Mouse (Mus musculus) stomach, embryonic 16.5 days (tissue): ENCODE measurements around the gene Rnf130. TPM values are rescaled to one million over a fixed set of nuclear protein-coding genes. Genes with fewer than 3 reads are reported as not detected.
A peak's percentile ranks its signal among the peaks of the same experiment; 100 is the strongest.

ENCODE experiments used
- ATAC-seq: fragments of 200-750 bp; cut with Nextera tagmentation; 2 replicates; pipeline ENCODE4 v1.8.0; 2017; ENCODE audit warnings: moderate number of reproducible peaks, moderate TSS enrichment; ENCODE audit not compliant: insufficient read depth, low FRiP score
- H3K27ac ChIP-seq: fragments of 300-500 bp; sonication (generic); 2 replicates; pipeline ENCODE4 v1.5.1; 2014; ENCODE audit warnings: low read length
- H3K27me3 ChIP-seq: fragments of 300-500 bp; sonication (generic); 2 replicates; pipeline ENCODE4 v1.6.1; 2014; ENCODE audit warnings: low read length, control low read depth, mixed read lengths; ENCODE audit not compliant: control insufficient read depth, insufficient read depth
- H3K36me3 ChIP-seq: fragments of 300-500 bp; sonication (generic); 2 replicates; pipeline ENCODE4 v1.6.1; 2014; ENCODE audit warnings: low read length; ENCODE audit not compliant: control insufficient read depth, insufficient read depth
- H3K4me1 ChIP-seq: fragments of 300-500 bp; sonication (generic); 2 replicates; pipeline ENCODE4 v1.6.1; 2014; ENCODE audit warnings: low read length, control low read depth, mixed read lengths; ENCODE audit not compliant: control insufficient read depth, insufficient read depth
- H3K4me2 ChIP-seq: fragments of 300-500 bp; sonication (generic); 2 replicates; pipeline ENCODE4 v1.6.1; 2014; ENCODE audit warnings: low read depth, low read length, mixed read lengths
- H3K4me3 ChIP-seq: fragments of 300-500 bp; sonication (generic); replicated peaks from 2 replicates; pipeline ENCODE4 v1.5.1; 2014; ENCODE audit warnings: mild to moderate bottlenecking, low read length
- H3K9ac ChIP-seq: fragments of 300-500 bp; sonication (generic); 2 replicates; pipeline ENCODE4 v1.6.1; 2014; ENCODE audit warnings: low read length
- H3K9me3 ChIP-seq: fragments of 300-500 bp; sonication (generic); replicated peaks from 2 replicates; pipeline ENCODE4 v1.6.1; 2016; ENCODE audit warnings: low read length, control low read depth; ENCODE audit not compliant: control insufficient read depth
- WGBS: fragments of 180-500 bp; shearing (Covaris S2); extraction: QIAGEN DNeasy Blood & Tissue Kit; methylation state at CpG from one replicate; pipeline ENCODE4 v1.1.7; 2014; 5-methylcytosine and 5-hydroxymethylcytosine counted together
- polyA plus RNA-seq: library from polyadenylated mRNA; unstranded; fragments of >200 nt; fragmentation: Nextera tagmentation; extraction: Ambion mirVana; gene quantifications from 2 replicates; pipeline ENCODE4 v1.2.1, GENCODE M21; 2015

Gene Rnf130
- polyA plus RNA-seq, 1 experiment from 2014 or later, result 21.3 TPM

DNA sequence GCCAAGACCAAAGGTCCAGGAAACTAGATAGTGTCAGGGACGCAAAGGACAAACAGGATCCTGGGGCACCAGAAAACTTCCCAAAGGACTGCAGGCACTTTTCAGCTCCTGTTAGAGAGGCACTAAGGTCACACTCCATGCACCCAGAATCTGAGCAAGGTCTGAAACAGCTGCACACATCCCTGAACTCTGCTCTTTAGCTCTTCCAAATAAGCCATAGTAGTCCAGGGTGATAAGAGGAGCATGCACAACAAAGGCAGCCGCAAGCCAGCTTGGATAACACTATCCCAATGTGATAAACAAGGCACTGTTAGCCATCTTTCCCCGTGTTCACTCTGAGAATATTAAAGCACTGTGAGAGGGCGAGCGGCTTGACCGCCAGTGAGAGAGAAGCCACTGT is 78.9 kb downstream of the Rnf130 start:
- 92% methylated on average over 6 of the region's 6 CpGs for WGBS
- H3K4me2 ChIP-seq, result no peak overlapping the region
- no peak overlapping the region for H3K27ac ChIP-seq
- H3K4me3 ChIP-seq, result no peak overlapping the region
- no peaks in the 10 kb centered on the region for H3K9me3 ChIP-seq
- H3K36me3 ChIP-seq, result no peaks in the 10 kb centered on the region
- H3K27me3 ChIP-seq, result no peaks in the 10 kb centered on the region
- no peaks in the 10 kb centered on the region for H3K4me1 ChIP-seq
- no peak overlapping the region for H3K9ac ChIP-seq
- no peak for ATAC-seq

DNA sequence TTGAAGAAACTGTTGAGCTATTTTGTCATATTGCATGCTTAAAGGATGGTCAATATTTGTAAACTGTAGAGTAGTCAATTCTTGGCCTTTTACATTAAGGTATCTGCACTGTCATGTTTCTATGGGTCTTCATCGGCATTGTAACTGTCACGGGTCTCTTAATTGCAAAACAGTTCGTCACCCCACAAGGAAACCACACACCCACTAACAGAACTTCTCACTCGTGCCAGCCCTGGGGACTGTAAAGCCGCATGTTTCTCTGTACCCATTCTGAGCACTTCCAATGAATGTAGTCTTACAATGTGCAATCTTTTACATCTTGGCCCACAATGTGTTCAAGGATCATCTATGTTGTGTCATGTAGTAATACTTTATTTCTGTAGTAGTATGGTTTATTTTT is 80.1 kb downstream of the Rnf130 start:
- H3K9me3 ChIP-seq, result no peaks in the 10 kb centered on the region
- no peaks in the 10 kb centered on the region for H3K36me3 ChIP-seq
- no peak overlapping the region for H3K9ac ChIP-seq
- H3K27ac ChIP-seq, result no peak overlapping the region
- ATAC-seq, result no peak
- no peak overlapping the region for H3K4me3 ChIP-seq
- no peaks in the 10 kb centered on the region for H3K27me3 ChIP-seq
- H3K4me2 ChIP-seq, result no peak overlapping the region
- no peaks in the 10 kb centered on the region for H3K4me1 ChIP-seq
- WGBS, result 87% methylated on average over 5 of the region's 5 CpGs

DNA sequence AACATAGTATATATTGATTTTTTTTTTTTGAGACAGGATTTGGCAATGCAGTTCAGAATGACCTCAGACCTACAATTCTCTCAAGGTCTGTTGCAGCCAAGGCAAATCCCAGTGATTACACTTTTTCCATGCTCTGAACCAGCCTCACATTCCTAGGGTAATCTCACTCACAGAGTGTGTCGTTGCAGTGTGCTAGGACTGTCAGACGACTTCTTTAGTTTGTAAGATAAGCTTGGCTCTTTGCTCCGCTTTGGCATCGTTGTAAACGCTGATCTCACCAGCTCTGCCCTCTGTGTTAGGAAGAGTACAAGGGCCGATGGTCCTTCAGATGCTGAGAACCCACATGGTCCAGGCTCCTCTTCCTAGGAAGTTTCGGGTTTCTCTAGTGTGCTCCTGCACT is 80.9 kb downstream of the Rnf130 start:
- ATAC-seq, result no peak
- Histone ChIP-seq H3K4me3 (no peak overlapping the region), H3K4me2 (no peak overlapping the region), H3K36me3 (no peaks in the 10 kb centered on the region), H3K27me3 (no peaks in the 10 kb centered on the region), H3K27ac (no peak overlapping the region), H3K9me3 (no peaks in the 10 kb centered on the region), H3K4me1 (no peaks in the 10 kb centered on the region), H3K9ac (no peak overlapping the region)
- 62% methylated on average over 7 of the region's 7 CpGs for WGBS

DNA sequence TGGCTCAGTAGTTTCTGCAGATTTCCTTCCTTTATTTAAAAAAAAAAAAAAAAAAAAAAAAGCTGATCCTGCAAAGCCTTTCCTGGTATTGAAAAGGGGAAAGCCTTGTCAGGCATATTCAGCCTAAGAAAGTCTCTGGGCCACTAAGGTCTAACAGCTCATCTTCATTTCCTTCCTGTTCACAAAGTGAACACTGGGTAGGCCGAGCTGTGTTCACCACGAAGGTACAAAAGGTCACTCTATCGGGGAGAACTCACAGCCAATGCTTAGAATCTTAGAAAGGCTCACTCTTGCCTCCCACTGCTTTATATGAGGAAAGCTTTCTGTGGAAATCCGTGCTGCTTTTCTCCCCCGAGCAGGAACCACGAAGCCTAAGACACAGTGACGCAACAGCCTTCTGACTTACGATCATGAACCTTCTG is 83.7 kb downstream of the Rnf130 start:
- Histone ChIP-seq H3K27ac (0 out of 2 replicates have a peak overlapping the region, but pooled peaks have one; percentile 11), H3K9me3 (no peaks in the 10 kb centered on the region), H3K36me3 (no peaks in the 10 kb centered on the region), H3K4me1 (no peaks in the 10 kb centered on the region), H3K9ac (no peak overlapping the region), H3K4me3 (no peak overlapping the region), H3K27me3 (no peaks in the 10 kb centered on the region), H3K4me2 (no peak overlapping the region)
- ATAC-seq, result no peak
- 75% methylated on average over 8 of the region's 8 CpGs for WGBS

DNA sequence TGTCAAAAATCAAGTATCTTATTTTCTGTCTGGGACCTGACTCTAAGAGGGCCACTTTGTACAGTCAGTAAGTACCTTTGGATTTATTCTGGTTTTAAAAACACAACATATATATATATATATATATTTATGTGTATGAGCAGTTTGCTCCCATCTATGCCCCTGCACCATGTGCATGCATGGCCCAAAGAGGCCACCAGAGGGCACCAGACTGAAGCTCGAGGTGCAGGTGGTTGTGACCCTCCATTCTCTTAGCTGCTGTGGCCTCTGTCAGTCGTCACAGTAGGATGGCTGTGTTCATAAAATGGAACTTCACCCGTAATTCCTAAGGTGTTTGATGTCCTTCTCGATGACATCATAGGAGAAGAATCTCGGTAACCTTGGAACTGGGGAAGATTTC is 89.2 kb downstream of the Rnf130 start:
- Histone ChIP-seq H3K4me3 (no peak overlapping the region), H3K36me3 (no peaks in the 10 kb centered on the region), H3K27ac (no peak overlapping the region), H3K27me3 (no peaks in the 10 kb centered on the region), H3K9ac (no peak overlapping the region), H3K4me2 (no peak overlapping the region), H3K9me3 (no peaks in the 10 kb centered on the region), H3K4me1 (no peaks in the 10 kb centered on the region)
- 20% methylated on average over 5 of the region's 5 CpGs for WGBS
- ATAC-seq, result no peak

DNA sequence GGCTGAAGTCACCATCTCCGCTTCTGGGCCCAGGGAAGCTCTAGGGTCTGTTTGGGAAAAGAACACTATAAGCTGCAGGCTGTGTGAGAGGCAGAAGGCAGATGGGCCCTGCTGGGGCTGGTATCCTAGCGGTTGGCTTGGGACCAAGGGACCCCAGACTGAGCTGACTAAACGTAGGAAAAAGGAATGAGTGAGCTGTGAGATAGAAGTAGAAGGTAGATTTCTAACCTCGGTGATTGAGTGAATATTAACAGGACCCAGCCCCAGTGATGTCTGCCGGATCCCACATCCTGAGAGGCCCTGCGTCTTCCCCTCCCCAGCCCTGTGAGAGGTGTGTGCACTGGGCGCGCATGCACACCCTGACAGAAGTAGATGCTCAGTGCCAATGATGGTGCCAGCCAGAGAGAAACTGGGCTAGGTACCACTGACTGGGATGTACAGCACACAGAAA is 97.5 kb downstream of the Rnf130 start:
- Histone ChIP-seq H3K4me1 (no peaks in the 10 kb centered on the region), H3K4me2 (no peak overlapping the region), H3K27me3 (no peaks in the 10 kb centered on the region), H3K27ac (no peak overlapping the region), H3K9ac (no peak overlapping the region), H3K9me3 (no peaks in the 10 kb centered on the region), H3K4me3 (no peak overlapping the region), H3K36me3 (no peaks in the 10 kb centered on the region)
- WGBS, result 82% methylated on average over 8 of the region's 8 CpGs
- no peak for ATAC-seq

DNA sequence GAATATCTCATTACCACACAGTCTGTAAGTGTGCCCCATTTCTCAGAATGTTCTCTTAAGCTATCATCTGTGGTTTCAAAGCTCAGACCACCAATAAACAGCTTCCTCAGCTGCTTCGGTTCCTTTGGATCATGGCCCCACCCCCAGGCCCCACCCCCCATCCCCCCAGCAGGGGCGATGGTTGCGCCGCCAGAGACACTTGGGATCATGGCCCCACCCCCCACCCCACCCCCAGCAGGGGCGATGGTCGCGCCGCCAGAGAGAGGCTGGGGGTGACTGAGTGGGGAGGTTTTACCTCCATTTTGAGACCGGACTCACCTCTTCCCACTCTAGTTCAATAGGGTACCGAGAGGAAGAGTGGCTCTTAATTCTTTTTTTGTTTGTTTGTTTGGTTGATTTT is 102.6 kb downstream of the Rnf130 start:
- Histone ChIP-seq H3K4me3 (no peak overlapping the region), H3K36me3 (no peaks in the 10 kb centered on the region), H3K4me2 (peak overlapping the region; percentile 6), H3K4me1 (peaks cover 5% of the 10 kb centered on the region), H3K9me3 (no peaks in the 10 kb centered on the region), H3K27me3 (no peaks in the 10 kb centered on the region), H3K27ac (no peak overlapping the region), H3K9ac (no peak overlapping the region)
- WGBS, result 5% methylated on average over 10 of the region's 10 CpGs
- no peak for ATAC-seq

GRCm38 (mm10) chr11:50130811-50131766 is 105.9 kb downstream of the Rnf130 start, which contains the start of gene Tbc1d9b:
Tbc1d9b (plus strand) TSS chr11:50131396.
- Histone ChIP-seq H3K4me1 (peaks cover 9% of the 10 kb centered on the region), H3K27me3 (no peaks in the 10 kb centered on the region), H3K4me2 (peak within 1 kb of the TSS; percentile 93), H3K27ac (peak within 1 kb of the TSS; percentile 84), H3K4me3 (peak within 1 kb of the TSS; percentile 85), H3K9ac (peak within 1 kb of the TSS; percentile 99), H3K36me3 (no peaks in the 10 kb centered on the region), H3K9me3 (no peaks in the 10 kb centered on the region)
- ATAC-seq, result peak; percentile 94
- under 1% methylated on average over 73 of the region's 77 CpGs for WGBS

DNA sequence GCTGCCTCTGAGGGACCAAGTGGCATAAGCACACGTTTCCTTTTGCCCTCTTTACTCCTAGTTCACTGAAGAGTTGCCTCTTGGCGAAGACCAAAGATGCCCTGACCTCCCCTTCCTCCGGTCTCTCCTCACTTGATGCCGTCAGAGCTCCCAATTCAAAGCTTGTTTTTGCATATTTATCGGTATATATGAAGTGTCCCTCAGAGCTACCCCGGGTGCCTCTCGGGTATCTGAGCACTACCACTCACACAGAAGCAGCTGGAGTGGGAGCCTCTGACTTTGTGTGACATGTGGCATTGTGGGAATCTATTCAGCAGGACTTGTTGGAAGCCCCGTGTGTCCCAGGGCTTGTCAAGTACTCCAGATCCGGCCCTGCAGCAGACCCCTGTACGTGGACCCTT is 106.7 kb downstream of the Rnf130 start:
- 0 out of 2 replicates have a peak, but pooled peaks cover 3% of the 10 kb centered on the region for H3K36me3 ChIP-seq
- no peak; the same call in 1 of the 2 replicates for ATAC-seq
- H3K4me2 ChIP-seq, result peak overlapping the region; percentile 93
- WGBS, result 9% methylated on average over 10 of the region's 10 CpGs
- peak overlapping the region; percentile 84; the same call in 1 of the 2 replicates for H3K27ac ChIP-seq
- H3K4me1 ChIP-seq, result peaks cover 9% of the 10 kb centered on the region
- peak overlapping the region; percentile 85 for H3K4me3 ChIP-seq
- H3K27me3 ChIP-seq, result no peaks in the 10 kb centered on the region
- H3K9me3 ChIP-seq, result no peaks in the 10 kb centered on the region
- peak overlapping the region; percentile 99 for H3K9ac ChIP-seq
